Mouse (Mus musculus) E14TG2a.4 (cell line): ENCODE measurements around the gene Rnls.

Experiments used
- CTCF ChIP-seq: conservative IDR thresholded peaks from 2 replicates; pipeline ENCODE4 v1.5.1; 2014; ENCODE audit warnings: low read length
- POU5F1 ChIP-seq: IDR thresholded peaks from 2 replicates; pipeline ENCODE4 v1.6.1; 2014; ENCODE audit warnings: low read length, borderline replicate concordance

DNA sequence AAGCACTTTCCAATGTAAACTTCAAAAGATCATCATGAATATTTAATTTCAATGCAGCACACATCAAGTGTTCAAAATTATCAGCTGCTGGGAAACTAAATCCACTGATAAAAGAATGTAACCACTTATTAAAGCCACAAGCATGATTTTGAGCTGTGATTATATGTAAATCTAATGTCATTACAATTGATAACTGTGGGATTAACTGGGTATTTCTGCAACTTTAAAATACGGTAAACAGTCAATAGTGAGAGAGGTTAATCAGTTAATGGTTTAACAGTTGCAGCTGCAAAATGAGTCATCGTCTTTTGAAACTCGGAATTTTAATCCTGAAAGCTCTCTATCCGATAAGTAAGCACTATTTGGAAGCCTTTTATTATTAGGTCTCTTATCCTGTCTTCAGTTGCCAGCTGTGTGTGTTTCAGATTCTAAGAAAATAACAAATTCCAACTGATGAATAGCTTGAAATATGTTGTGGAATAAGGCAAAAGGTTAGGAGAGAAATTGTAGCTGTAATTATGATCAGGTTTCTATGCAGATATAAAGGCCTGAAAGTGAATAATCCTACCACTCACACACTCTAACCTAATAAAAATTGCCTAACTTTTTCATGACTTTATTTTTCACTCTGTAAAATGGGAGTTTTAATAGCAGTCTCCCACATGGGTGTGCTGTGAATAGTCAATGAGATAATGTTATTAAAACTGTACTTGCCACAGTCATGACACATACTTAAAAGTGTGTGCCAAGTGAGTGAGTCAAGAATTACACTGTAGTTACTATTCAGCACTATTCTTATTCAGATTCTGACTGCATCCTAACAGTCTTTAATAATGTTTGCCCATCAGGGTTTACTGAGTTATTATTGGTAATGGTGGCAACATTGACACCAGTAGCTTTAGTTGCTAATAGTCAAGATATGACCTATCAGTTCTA lies 65.1 kb downstream of the Rnls start:
- TF ChIP-seq POU5F1 = no peak
- no peak for TF ChIP-seq CTCF
